Mouse (Mus musculus) forebrain, embryonic 13.5 days (tissue): ENCODE measurements around the gene Tent5b. TPM values are rescaled to one million over a fixed set of nuclear protein-coding genes. Genes with fewer than 3 reads are reported as not detected.
"Not testable (repeated sequence)": the region's sequence is repeated elsewhere in the genome, so short reads cannot be mapped to it uniquely, and the experiment has no call there.

Experiments used
- ATAC-seq: fragments of 200-750 bp; cut with Nextera tagmentation; 2 replicates; pipeline ENCODE4 v1.8.0; 2017
- H3K27ac ChIP-seq: fragments of 300-500 bp; sonication (generic); 2 replicates; pipeline ENCODE4 v1.5.1; 2015; ENCODE audit warnings: inconsistent platforms, mild to moderate bottlenecking, moderate library complexity
- H3K27me3 ChIP-seq: fragments of 300-500 bp; sonication (generic); 2 replicates; pipeline ENCODE4 v1.6.1; 2015; ENCODE audit warnings: mild to moderate bottlenecking, inconsistent platforms
- H3K36me3 ChIP-seq: fragments of 300-500 bp; sonication (generic); 2 replicates; pipeline ENCODE4 v1.6.1; 2015; ENCODE audit warnings: mild to moderate bottlenecking, inconsistent platforms; ENCODE audit not compliant: poor library complexity, severe bottlenecking
- H3K4me1 ChIP-seq: fragments of 300-500 bp; sonication (generic); 2 replicates; pipeline ENCODE4 v1.6.1; 2015; ENCODE audit warnings: inconsistent platforms
- H3K4me2 ChIP-seq: fragments of 300-500 bp; sonication (generic); 2 replicates; pipeline ENCODE4 v1.6.1; 2015; ENCODE audit warnings: inconsistent platforms, mild to moderate bottlenecking, moderate library complexity
- H3K4me3 ChIP-seq: fragments of 300-500 bp; sonication (generic); 2 replicates; pipeline ENCODE4 v1.5.1; 2015; ENCODE audit warnings: mild to moderate bottlenecking, inconsistent platforms
- H3K9ac ChIP-seq: fragments of 300-500 bp; sonication (generic); 2 replicates; pipeline ENCODE4 v1.6.1; 2015; ENCODE audit warnings: mild to moderate bottlenecking, inconsistent platforms
- H3K9me3 ChIP-seq: fragments of 300-500 bp; sonication (generic); replicated peaks from 2 replicates; pipeline ENCODE4 v1.6.1; 2016; ENCODE audit warnings: inconsistent platforms
- WGBS: fragments of 180-500 bp; shearing (Covaris S2); methylation state at CpG from one replicate; pipeline ENCODE4 v1.1.7; 2015; 5-methylcytosine and 5-hydroxymethylcytosine counted together
- polyA plus RNA-seq: library from polyadenylated mRNA; unstranded; fragments of >200 nt; fragmentation: Nextera tagmentation; extraction: Ambion mirVana; gene quantifications from 2 replicates; pipeline ENCODE4 v1.2.1, GENCODE M21; 2015

Gene Tent5b
- polyA plus RNA-seq, 1 experiment from 2014 or later: 0.27 TPM

DNA sequence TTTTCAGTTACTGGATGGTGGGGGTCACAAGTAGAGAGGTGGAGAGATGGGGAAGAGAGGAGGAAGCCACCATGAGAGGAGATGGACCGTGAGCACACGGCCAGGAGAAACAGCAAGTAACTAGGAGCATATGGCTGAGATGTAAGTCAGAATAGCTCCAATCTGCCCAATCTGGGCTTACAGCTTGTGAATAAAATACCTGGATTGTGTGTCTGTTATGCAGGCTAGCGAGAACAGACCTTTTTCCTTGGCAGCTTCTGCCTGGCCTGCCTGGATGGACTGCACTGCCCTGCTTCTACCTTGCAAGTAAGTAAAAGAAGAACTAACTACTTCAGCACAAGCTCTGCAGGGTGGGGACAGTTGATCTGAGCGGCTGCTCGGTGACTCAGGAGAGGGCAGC lies 31.1 kb downstream of the Tent5b start:
- ATAC-seq: no peak
- H3K4me3 ChIP-seq: no peak overlapping the region
- H3K9ac ChIP-seq: no peak overlapping the region
- peaks cover 16% of the 10 kb centered on the region for H3K27me3 ChIP-seq
- no peaks in the 10 kb centered on the region for H3K36me3 ChIP-seq
- H3K4me2 ChIP-seq: no peak overlapping the region
- no peaks in the 10 kb centered on the region for H3K9me3 ChIP-seq
- H3K4me1 ChIP-seq: no peaks in the 10 kb centered on the region
- 77% methylated on average over 5 of the region's 5 CpGs for WGBS
- no peak overlapping the region for H3K27ac ChIP-seq

DNA sequence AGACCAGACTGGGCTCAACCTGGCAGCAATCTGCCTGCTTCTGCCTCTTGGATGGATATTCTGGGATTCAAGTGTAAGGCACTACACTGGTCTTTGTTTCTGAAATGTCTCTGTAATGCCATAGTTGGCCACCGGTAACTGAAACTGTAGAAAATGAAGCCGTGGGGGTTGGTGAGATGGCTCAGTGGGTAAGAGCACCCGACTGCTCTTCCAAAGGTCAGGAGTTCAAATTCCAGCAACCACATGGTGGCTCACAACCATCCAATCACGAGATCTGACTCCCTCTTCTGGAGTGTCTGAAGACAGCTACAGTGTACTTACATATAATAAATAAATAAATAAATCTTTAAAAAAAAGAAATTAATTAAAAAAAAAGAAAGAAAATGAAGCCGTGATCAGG lies 32.6 kb downstream of the Tent5b start:
- H3K4me3 ChIP-seq, H3K9ac ChIP-seq, ATAC-seq, H3K36me3 ChIP-seq, H3K9me3 ChIP-seq, H3K4me2 ChIP-seq, H3K27ac ChIP-seq, H3K4me1 ChIP-seq: not testable (repeated sequence)
- WGBS: 63% methylated on average over 5 of the region's 5 CpGs
- H3K27me3 ChIP-seq: peaks cover 21% of the 10 kb centered on the region

DNA sequence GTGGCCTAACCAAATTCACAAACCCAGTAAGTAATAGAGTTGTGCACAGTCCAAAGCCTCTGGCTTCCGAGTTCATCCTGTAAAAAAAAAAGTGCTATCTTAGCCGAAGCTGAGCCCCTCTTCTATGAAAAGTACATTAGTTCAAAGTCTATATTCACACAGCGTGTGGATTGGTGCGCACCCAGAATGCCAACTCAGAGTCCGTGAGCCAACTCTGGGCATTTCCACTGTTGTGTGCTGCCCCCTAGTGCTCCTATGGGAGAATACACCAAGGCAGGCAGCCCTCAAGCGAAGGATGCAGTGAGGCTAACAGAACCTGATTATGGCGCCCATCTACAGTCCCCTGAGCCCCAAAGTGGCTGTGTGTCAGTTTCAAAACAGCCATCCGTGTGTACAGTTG lies 33.0 kb downstream of the Tent5b start:
- H3K36me3 ChIP-seq: no peaks in the 10 kb centered on the region
- no peak overlapping the region for H3K9ac ChIP-seq
- H3K4me3 ChIP-seq: no peak overlapping the region
- 0 out of 2 replicates have a peak, but pooled peaks have one; percentile 55 for ATAC-seq
- H3K4me1 ChIP-seq: no peaks in the 10 kb centered on the region
- 10% methylated on average over 8 of the region's 8 CpGs for WGBS
- H3K27ac ChIP-seq: no peak overlapping the region
- peaks cover 26% of the 10 kb centered on the region for H3K27me3 ChIP-seq
- no peaks in the 10 kb centered on the region for H3K9me3 ChIP-seq
- no peak overlapping the region for H3K4me2 ChIP-seq

DNA sequence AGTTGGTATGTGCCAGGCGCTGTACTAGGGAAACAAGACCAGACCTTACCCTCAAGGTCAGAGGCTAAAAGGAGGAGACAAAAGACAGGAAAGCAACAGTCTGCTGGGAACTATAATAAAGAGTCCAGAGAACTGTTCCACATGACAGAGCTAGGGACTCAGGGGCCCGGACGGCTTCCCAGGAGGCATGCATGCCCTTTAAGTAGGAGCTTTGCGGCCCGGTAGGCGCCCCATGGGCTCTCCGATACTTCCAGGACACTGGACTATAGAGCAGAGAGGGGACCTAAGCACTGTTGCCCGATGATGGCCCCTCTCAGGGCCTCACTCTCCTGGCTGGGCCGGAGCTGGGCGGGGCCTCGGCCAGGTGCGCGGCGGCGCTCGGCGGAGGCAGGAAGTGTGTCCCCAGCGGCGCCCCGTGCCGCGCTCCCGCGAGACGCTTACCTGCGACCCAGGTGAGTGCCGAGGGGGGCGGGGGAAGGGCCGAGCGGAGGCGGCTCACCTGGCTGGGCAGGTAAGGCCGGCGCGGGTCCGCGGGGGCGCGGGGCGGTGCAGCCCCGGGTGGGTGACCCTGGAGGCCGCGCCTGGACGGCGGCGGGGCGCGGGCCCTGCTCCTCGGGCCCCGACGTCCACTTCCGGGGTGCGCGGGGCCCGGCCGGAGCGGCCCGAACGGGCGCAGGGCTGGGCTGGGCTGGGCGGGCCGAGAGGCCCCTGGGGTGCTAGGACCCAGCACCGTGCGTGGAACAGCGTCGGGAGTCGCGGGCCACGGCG lies 38.9 kb downstream of the Tent5b start, which contains the start of gene Kdf1:
Gene Kdf1, plus strand, starts transcription at position 363 of the 768 bp plus-strand sequence.
- whole genome bisulfite sequencing: 5% methylated on average over 44 of the region's 69 CpGs
- no peak for ATAC-seq

DNA sequence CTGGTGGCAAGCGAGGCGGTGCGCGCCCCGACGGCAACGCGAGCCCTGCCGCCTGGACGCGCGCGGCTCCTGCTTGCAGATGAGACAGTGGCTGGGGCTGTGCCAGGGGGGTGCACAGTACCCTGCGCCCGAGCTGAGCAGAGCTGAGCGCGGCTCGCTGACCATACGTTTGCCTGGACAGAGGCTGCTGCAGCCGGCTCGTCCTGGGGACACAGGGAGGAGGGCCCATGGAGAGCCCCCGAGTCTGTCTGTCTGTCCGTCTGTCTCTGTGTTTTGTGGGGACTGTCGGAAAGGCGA lies 39.4 kb downstream of the Tent5b start:
- H3K27ac ChIP-seq: no peak overlapping the region
- no peak overlapping the region for H3K9ac ChIP-seq
- H3K4me2 ChIP-seq: peak overlapping the region; percentile 52
- peaks cover 7% of the 10 kb centered on the region; the same call in 1 of the 2 replicates for H3K4me1 ChIP-seq
- peak overlapping the region; percentile 31 for H3K4me3 ChIP-seq
- no peak for ATAC-seq
- WGBS: 7% methylated on average over 25 of the region's 25 CpGs
- no peaks in the 10 kb centered on the region for H3K36me3 ChIP-seq
- peaks cover 64% of the 10 kb centered on the region for H3K27me3 ChIP-seq
- H3K9me3 ChIP-seq: no peaks in the 10 kb centered on the region

More for the DNA sequence above, 38.9 kb downstream of the Tent5b start, which contains the start of gene Kdf1:
- Histone ChIP-seq H3K27me3 (peaks cover 64% of the 10 kb centered on the region), H3K4me2 (peak within 1 kb of the TSS; percentile 52), H3K36me3 (no peaks in the 10 kb centered on the region), H3K4me3 (peak within 1 kb of the TSS; percentile 31), H3K9me3 (no peaks in the 10 kb centered on the region), H3K27ac (no peak within 1 kb of the TSS), H3K9ac (no peak within 1 kb of the TSS), H3K4me1 (peaks cover 7% of the 10 kb centered on the region; the same call in 1 of the 2 replicates)

DNA sequence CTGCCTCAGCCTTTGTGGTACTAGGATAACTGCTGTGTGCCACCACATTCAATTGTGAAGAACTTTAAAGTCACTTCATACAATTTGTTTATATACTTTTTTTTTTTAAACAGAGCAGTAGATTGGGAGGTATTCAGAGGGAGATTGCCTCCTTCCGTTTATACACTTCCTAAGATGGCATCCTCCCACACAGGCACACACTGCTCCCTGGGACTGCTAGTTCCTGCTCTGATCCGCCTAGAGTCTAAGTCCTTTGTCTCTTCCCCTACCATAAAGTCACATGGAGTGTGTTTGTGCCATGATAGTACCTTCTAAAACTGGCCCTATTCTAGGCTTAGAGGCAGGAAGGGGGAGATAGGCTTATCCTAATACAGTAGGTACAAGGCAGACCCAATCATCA lies 41.6 kb downstream of the Tent5b start:
- 64% methylated on average over 2 of the region's 2 CpGs for WGBS
- H3K4me3 ChIP-seq: no peak overlapping the region
- no peak overlapping the region for H3K27ac ChIP-seq
- H3K27me3 ChIP-seq: peaks cover 53% of the 10 kb centered on the region
- no peaks in the 10 kb centered on the region for H3K36me3 ChIP-seq
- ATAC-seq: no peak
- H3K9me3 ChIP-seq: no peaks in the 10 kb centered on the region
- no peak overlapping the region for H3K4me2 ChIP-seq
- peaks cover 7% of the 10 kb centered on the region; the same call in 1 of the 2 replicates for H3K4me1 ChIP-seq
- no peak overlapping the region for H3K9ac ChIP-seq

DNA sequence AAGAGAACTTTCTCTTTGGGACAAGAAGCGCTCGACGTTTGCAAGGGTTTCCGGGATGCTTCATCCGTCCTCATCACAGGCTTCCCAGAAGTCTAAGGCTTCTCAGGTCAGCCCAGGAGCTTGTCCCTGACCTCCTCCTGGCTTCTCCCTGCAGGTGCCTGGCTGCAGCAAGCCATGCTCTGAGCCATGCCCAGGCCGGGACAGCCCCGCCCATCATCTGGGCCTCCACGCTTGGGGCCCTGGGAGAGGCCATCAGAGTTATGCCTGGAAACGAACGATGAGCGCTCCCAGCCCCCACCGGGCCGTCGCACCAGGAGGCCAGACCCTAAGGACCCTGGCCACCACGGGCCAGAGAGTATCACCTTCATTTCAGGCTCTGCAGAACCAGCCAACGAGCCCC lies 47.9 kb downstream of the Tent5b start:
- 78% methylated on average over 16 of the region's 16 CpGs for WGBS
- H3K4me2 ChIP-seq: no peak overlapping the region
- H3K27ac ChIP-seq: no peak overlapping the region
- no peaks in the 10 kb centered on the region for H3K27me3 ChIP-seq
- peaks cover 49% of the 10 kb centered on the region for H3K36me3 ChIP-seq
- H3K4me1 ChIP-seq: no peaks in the 10 kb centered on the region
- no peaks in the 10 kb centered on the region for H3K9me3 ChIP-seq
- no peak overlapping the region for H3K9ac ChIP-seq
- H3K4me3 ChIP-seq: no peak overlapping the region
- ATAC-seq: no peak

DNA sequence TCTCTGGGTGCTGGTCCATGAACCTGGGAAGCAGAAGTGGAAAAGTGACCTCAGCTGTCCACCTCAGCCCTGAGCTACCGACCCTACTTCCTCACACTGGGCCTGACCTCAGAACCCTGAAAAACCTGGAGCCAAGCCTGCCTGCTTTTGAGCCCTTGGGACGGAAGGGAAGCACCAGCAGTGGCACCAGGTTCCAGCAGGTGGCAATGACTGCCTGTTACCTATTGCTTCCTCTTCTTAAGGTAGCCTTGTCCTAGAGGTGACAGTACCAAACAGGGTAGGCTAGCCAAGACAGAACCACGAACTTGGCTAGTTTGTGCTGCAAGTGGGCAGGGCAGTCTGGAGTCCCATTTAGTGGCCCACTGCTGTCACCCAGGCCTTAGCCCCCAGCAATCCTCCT lies 52.8 kb downstream of the Tent5b start:
- Histone ChIP-seq H3K4me3 (no peak overlapping the region), H3K36me3 (peaks cover 97% of the 10 kb centered on the region), H3K27ac (no peak overlapping the region), H3K4me1 (no peaks in the 10 kb centered on the region), H3K9me3 (no peaks in the 10 kb centered on the region), H3K27me3 (no peaks in the 10 kb centered on the region), H3K9ac (no peak overlapping the region), H3K4me2 (no peak overlapping the region)
- 90% methylated on average over 3 of the region's 3 CpGs for WGBS
- ATAC-seq: no peak

DNA sequence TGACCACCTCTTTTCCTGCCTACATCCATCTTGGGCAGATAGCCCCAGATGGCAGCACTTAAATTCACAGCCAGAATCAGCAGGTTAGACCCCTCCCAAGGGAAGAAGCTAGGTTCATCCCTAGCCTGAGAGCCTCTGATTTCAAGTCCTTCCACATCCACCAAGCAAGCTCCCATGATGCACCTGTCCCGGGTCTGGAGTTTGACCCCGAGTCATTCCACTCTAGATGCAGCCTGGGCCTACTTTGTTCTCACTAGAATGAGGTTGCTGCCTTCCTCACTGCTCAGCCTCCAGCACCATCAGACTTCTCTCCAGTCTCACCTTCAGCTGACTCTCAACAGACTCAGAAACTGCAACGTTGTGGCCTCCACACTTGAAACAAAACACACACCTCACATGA lies 56.1 kb downstream of the Tent5b start:
- 87% methylated on average over 3 of the region's 3 CpGs for WGBS
- Histone ChIP-seq H3K9me3 (no peaks in the 10 kb centered on the region), H3K36me3 (peaks cover 99% of the 10 kb centered on the region), H3K27me3 (no peaks in the 10 kb centered on the region), H3K4me1 (no peaks in the 10 kb centered on the region), H3K4me3 (no peak overlapping the region), H3K4me2 (no peak overlapping the region), H3K9ac (no peak overlapping the region), H3K27ac (no peak overlapping the region)
- ATAC-seq: no peak

DNA sequence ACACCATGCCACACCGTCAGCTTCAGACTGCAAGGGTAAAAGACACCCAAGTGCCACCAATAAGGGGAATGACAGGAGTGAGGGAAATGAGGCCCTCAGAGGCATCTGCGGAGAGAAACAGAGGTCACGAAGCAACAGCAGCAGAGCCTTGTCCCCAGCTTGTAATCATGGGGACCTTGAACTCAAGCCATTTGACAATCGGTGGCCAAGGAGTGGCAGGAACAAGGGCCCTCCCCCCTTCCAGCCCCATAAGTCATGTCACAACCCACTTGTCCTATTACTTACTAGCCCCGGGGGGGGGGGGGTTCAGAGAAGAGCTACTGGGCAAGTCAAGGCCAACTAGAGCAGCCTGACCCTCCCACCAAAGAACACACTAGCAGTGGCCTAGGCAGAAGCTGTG lies 56.7 kb downstream of the Tent5b start:
- Histone ChIP-seq H3K27ac (no peak overlapping the region), H3K4me3 (no peak overlapping the region), H3K36me3 (peaks cover 98% of the 10 kb centered on the region), H3K9me3 (no peaks in the 10 kb centered on the region), H3K4me1 (no peaks in the 10 kb centered on the region), H3K4me2 (no peak overlapping the region), H3K9ac (no peak overlapping the region), H3K27me3 (no peaks in the 10 kb centered on the region)
- no peak for ATAC-seq
- 95% methylated on average over 5 of the region's 5 CpGs for WGBS

Other genes starting within 250 kb of the Tent5b start
- gene Map3k6, start 239.3 kb upstream of the Tent5b start, polyA plus RNA-seq: 0.92 and 1.0 TPM in 2 replicates
- gene Sytl1, start 217.0 kb upstream of the Tent5b start, polyA plus RNA-seq: 0.43 and 0.59 TPM in 2 replicates
- 85.8 and 94.5 TPM in 2 replicates for gene Tmem222, start 202.3 kb upstream of the Tent5b start, polyA plus RNA-seq
- 14.0 and 16.9 TPM in 2 replicates for gene Wdtc1, start 126.7 kb upstream of the Tent5b start, polyA plus RNA-seq
- 5.6 and 7.3 TPM in 2 replicates for gene Slc9a1, start 110.4 kb upstream of the Tent5b start, polyA plus RNA-seq
- 1.5 and 2.9 TPM in 2 replicates for gene Trnp1, start 18.4 kb downstream of the Tent5b start, polyA plus RNA-seq
- 0.26 and 0.39 TPM in 2 replicates for gene Kdf1, start 38.8 kb downstream of the Tent5b start, polyA plus RNA-seq
- 311 and 312 TPM in 2 replicates for gene Nudc, start 65.9 kb downstream of the Tent5b start, polyA plus RNA-seq
- not detected in 2 replicates for gene Nr0b2, start 73.2 kb downstream of the Tent5b start, polyA plus RNA-seq
- gene Gpatch3, start 94.6 kb downstream of the Tent5b start, polyA plus RNA-seq: 6.7 and 7.7 TPM in 2 replicates
- 25.0 and 29.5 TPM in 2 replicates for gene Gpn2, start 104.2 kb downstream of the Tent5b start, polyA plus RNA-seq
- 0.92 and 0.99 TPM in 2 replicates for gene Sfn, start 122.0 kb downstream of the Tent5b start, polyA plus RNA-seq
- 3.2 and 4.6 TPM in 2 replicates for gene Zdhhc18, start 170.0 kb downstream of the Tent5b start, polyA plus RNA-seq
- gene Pigv, start 192.5 kb downstream of the Tent5b start, polyA plus RNA-seq: 13.6 and 14.5 TPM in 2 replicates